Mouse (Mus musculus): ENCODE results near the gene Chst4.

DNA sequence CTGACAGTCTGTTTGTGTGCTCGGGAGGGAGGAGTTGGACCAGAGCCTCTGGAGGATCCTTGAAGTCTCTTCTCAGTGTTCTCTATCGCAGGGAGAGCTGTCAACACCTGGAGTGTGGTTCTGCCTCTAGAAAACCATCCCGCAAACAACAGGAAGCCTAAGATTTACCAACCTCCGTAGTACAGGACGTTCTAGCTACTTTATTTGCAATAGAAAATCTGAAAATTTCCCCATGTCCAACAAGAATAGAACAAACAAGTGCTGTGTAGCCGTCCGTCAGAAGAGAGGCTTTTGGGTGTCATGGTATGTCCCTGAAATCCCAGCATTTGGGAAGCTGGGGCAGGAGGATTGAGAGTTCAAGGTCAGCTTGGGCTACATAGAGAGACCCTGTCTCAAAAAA is 51.8 kb downstream of the Chst4 start:
- TF ChIP-seq CTCF (IDR thresholded peaks at IDR 0.05; ENCODE audit: extremely low read depth, insufficient read length, insufficient replicate concordance, low read depth, low read length) (no peak), POLR2A (IDR thresholded peaks at IDR 0.05; ENCODE audit: low read depth, low read length) (no peak)

All from small intestine, adult 2 months (tissue).